Comparison of ENCODE assay signal across 8 mouse cellular contexts in the genomic region with DNA sequence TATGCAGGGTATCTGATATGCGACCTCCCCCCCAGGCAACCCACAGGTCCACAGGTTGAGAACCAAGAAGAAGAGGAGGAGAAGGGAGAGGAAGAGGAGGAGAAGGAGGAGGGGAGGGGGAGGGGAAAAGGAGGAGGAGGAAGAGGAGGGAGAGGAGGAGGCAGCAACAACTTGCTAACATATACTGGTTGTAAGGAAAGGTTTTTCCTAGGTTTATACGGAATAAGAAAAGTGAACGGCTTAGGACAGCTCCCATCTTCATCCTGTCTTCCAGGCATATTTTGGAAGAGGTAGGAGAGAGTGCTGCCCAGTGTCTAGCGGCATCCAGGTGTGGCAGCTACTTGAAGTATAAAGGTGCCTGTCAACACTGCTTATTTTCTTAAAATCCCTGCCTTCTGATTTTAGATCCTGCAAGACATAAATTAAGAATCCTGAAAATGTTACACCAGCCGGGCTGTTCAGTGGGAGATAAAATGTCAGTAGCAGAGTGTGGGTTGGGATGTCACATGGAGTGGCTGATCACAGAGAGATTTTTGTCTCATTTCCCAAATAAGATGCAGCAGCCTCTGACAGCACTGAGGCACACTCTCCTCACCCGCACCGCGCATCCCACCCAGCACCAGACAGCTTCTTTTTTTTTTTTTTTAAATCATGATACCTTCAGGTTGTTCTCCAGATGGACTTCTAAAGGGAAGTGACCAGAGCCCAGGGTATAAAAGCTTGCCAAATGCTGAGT. TPM values are rescaled to one million over a fixed set of nuclear protein-coding genes. Genes with fewer than 3 reads are reported as not detected.
DNase-seq lines count a peak whose midpoint lies in the region; ATAC-seq and TF ChIP-seq lines count a peak whose summit lies in the region.

A gene (minus strand): TSS at position 51 of the 736 bp plus-strand sequence.

- no peak within 1 kb of the TSS for H3K4me3 ChIP-seq in kidney, embryonic 15.5 days (replicated peaks)
- no peak within 1 kb of the TSS for H3K4me3 ChIP-seq in brown adipose tissue, adult 24 weeks (ENCODE audit: insufficient read depth, low read depth, low read length)
- H3K4me3 ChIP-seq in liver, postnatal 0 days (ENCODE audit: low read depth, low read length) = no peak within 1 kb of the TSS

- no peak within 1 kb of the TSS for H3K9ac ChIP-seq in kidney, embryonic 15.5 days
- H3K9ac ChIP-seq in liver, postnatal 0 days (replicated peaks) = no peak within 1 kb of the TSS

- H3K27ac ChIP-seq in kidney, embryonic 15.5 days = no peak within 1 kb of the TSS
- H3K27ac ChIP-seq in brown adipose tissue, adult 24 weeks (replicated peaks; ENCODE audit: low read depth, low read length) = no peak within 1 kb of the TSS
- H3K27ac ChIP-seq in liver, postnatal 0 days (ENCODE audit: low read depth) = no peak within 1 kb of the TSS

- H3K9me3 ChIP-seq in kidney, embryonic 15.5 days (replicated peaks) = no peaks in the 10 kb centered on the region
- H3K9me3 ChIP-seq in liver, postnatal 0 days (ENCODE audit: low read length) = no peaks in the 10 kb centered on the region

- no peak for DNase-seq in kidney, postnatal 14 days
- no peak for DNase-seq in gastrocnemius, postnatal 4 days (ENCODE audit: low spot score in 2 of 2)
- DNase-seq in large intestine, adult 2 months (ENCODE audit: low read depth, low spot score) = no peak
- no peak for DNase-seq in liver, postnatal 0 days
- DNase-seq in urinary bladder, postnatal 36 days (ENCODE audit: low spot score in 2 of 2) = no peak
- no peak for DNase-seq in T-cell, adult 2 months (ENCODE audit: low spot score)

- ATAC-seq in kidney, embryonic 15.5 days (replicated peaks; ENCODE audit: low FRiP score) = no peak
- ATAC-seq in liver, postnatal 0 days = no peak

- 88% methylated on average over 8 of the region's 8 CpGs for WGBS in kidney, embryonic 15.5 days
- WGBS in large intestine, adult 2 months = 90% methylated on average over 8 of the region's 8 CpGs
- WGBS in liver, postnatal 0 days (ENCODE audit: insufficient replicate concordance) = 87% methylated on average over 8 of the region's 8 CpGs

- peaks cover 17% of the 10 kb centered on the region for H3K4me1 ChIP-seq in kidney, embryonic 15.5 days
- peaks cover 7% of the 10 kb centered on the region for H3K4me1 ChIP-seq in brown adipose tissue, adult 24 weeks (ENCODE audit: control insufficient read depth, insufficient read depth, insufficient read length, low read length)
- peaks cover 16% of the 10 kb centered on the region for H3K4me1 ChIP-seq in liver, postnatal 0 days (ENCODE audit: insufficient read depth)

- no peak for TF ChIP-seq EP300 in liver, postnatal 0 days (IDR thresholded peaks at IDR 0.05; ENCODE audit: low read depth)

- H3K4me2 ChIP-seq in kidney, embryonic 15.5 days = no peak within 1 kb of the TSS
- H3K4me2 ChIP-seq in liver, postnatal 0 days (ENCODE audit: low read depth, low read length) = no peak within 1 kb of the TSS

- no peaks in the 10 kb centered on the region for H3K27me3 ChIP-seq in kidney, embryonic 15.5 days
- no peaks in the 10 kb centered on the region for H3K27me3 ChIP-seq in liver, postnatal 0 days (ENCODE audit: insufficient read depth, low read length)

- no peaks in the 10 kb centered on the region for H3K36me3 ChIP-seq in kidney, embryonic 15.5 days
- H3K36me3 ChIP-seq in liver, postnatal 0 days (replicated peaks; ENCODE audit: insufficient read depth, low read length) = no peaks in the 10 kb centered on the region

- TF ChIP-seq CTCF in liver, postnatal 0 days (IDR thresholded peaks at IDR 0.05; ENCODE audit: low read depth) = no peak

RNA-seq across cellular contexts. Expression of the gene that starts here (rescaled TPM):
- 189 and 196 TPM in 2 replicates for polyA plus RNA-seq in kidney, embryonic 15.5 days (2015; fragmentation: Nextera tagmentation; extraction: Ambion mirVana)
- 354 and 380 TPM in 2 replicates for polyA plus RNA-seq in brown adipose tissue, adult 24 weeks (2012; ENCODE audit: insufficient read depth, insufficient read length, missing spikeins)
- 100 to 1,000 TPM; 176 to 192 TPM for total RNA-seq in gastrocnemius, postnatal 4 days (2021)
- polyA plus RNA-seq in large intestine, adult 2 months (2012; rRNA removed) = 142 and 155 TPM in 2 replicates
- 112 and 119 TPM in 2 replicates for polyA plus RNA-seq in liver, postnatal 0 days (2015; fragmentation: Nextera tagmentation; extraction: Ambion mirVana)
